Mouse (Mus musculus) MEL (cell line): ENCODE data around the gene Kpnb1. TPM values are rescaled to one million over a fixed set of nuclear protein-coding genes. Genes with fewer than 3 reads are reported as not detected.

Source experiments
- DNase-seq: peaks from one replicate; pipeline ENCODE4 v3.0.0; 2011; ENCODE audit warnings: low read depth, low spot score
- H3K27ac ChIP-seq: 2 replicates; pipeline ENCODE4 v1.5.1; 2012; ENCODE audit warnings: low read depth, mild to moderate bottlenecking, control low read depth, low read length, moderate library complexity; ENCODE audit not compliant: control insufficient read depth
- H3K27me3 ChIP-seq, 2 experiments: fragments of 150-350 bp in 1 of 2; sonication (generic) in 1 of 2; 2 replicates each; pipeline ENCODE4 v1.6.1; 2012; ENCODE audit warnings: low read length in 2 of 2, mild to moderate bottlenecking in 2 of 2, improper control_type of control experiment in 1 of 2, moderate library complexity in 1 of 2; ENCODE audit not compliant: insufficient read depth in 2 of 2, control insufficient read depth in 1 of 2
- H3K36me3 ChIP-seq, 2 experiments: 2 replicates each; pipeline ENCODE4 v1.6.1; 2012 to 2014; ENCODE audit warnings: low read length in 2 of 2, improper control_type of control experiment in 1 of 2, inconsistent platforms in 1 of 2, mild to moderate bottlenecking in 1 of 2; ENCODE audit not compliant: insufficient read depth in 2 of 2, control insufficient read depth in 1 of 2
- H3K4me1 ChIP-seq, 2 experiments: fragments of 150-350 bp in 1 of 2; sonication (generic) in 1 of 2; 2 replicates each; pipeline ENCODE4 v1.6.1; 2012; ENCODE audit warnings: low read length in 2 of 2, improper control_type of control experiment in 1 of 2, mild to moderate bottlenecking in 1 of 2; ENCODE audit not compliant: insufficient read depth in 2 of 2, control insufficient read depth in 1 of 2
- H3K4me3 ChIP-seq, 2 experiments: fragments of 150-350 bp in 1 of 2; sonication (generic) in 1 of 2; 2 replicates each; pipeline ENCODE4 v1.5.1; 2012; ENCODE audit warnings: low read depth in 2 of 2, low read length in 2 of 2, mild to moderate bottlenecking in 2 of 2, moderate library complexity in 2 of 2, control low read depth in 1 of 2, improper control_type of control experiment in 1 of 2; ENCODE audit not compliant: control insufficient read depth in 1 of 2, insufficient read depth in 1 of 2
- H3K79me2 ChIP-seq: 2 replicates; pipeline ENCODE4 v1.6.1; 2012; ENCODE audit warnings: mild to moderate bottlenecking, low read length, moderate library complexity; ENCODE audit not compliant: control insufficient read depth, poor library complexity, insufficient read depth
- H3K9ac ChIP-seq: 2 replicates; pipeline ENCODE4 v1.6.1; 2012; ENCODE audit warnings: low read depth, mild to moderate bottlenecking, control low read depth, low read length, moderate library complexity; ENCODE audit not compliant: control insufficient read depth, poor library complexity, severe bottlenecking
- H3K9me3 ChIP-seq: fragments of 150-350 bp; sonication (generic); replicated peaks from 2 replicates; pipeline ENCODE4 v1.6.1; 2012; ENCODE audit warnings: mild to moderate bottlenecking, low read length, improper control_type of control experiment, moderate library complexity; ENCODE audit not compliant: insufficient read depth
- BHLHE40 ChIP-seq: IDR thresholded peaks from 2 replicates; pipeline ENCODE4 v1.6.1; 2012; ENCODE audit warnings: low read depth, mild to moderate bottlenecking, inconsistent platforms, low read length, improper control_type of control experiment, borderline replicate concordance
- CHD1 ChIP-seq: IDR thresholded peaks from 2 replicates; pipeline ENCODE4 v1.6.1; 2012; ENCODE audit warnings: low read depth, mild to moderate bottlenecking, inconsistent platforms, low read length, improper control_type of control experiment
- CHD2 ChIP-seq: IDR thresholded peaks from 2 replicates; pipeline ENCODE4 v1.6.1; 2011; ENCODE audit warnings: low read length, improper control_type of control experiment
- E2F4 ChIP-seq: IDR thresholded peaks from 2 replicates; pipeline ENCODE4 v1.6.1; 2011; ENCODE audit warnings: low read depth, low read length, improper control_type of control experiment, borderline replicate concordance
- ELF1 ChIP-seq: IDR thresholded peaks from 2 replicates; pipeline ENCODE4 v1.6.1; 2014; ENCODE audit warnings: low read depth, mild to moderate bottlenecking, inconsistent platforms, low read length, improper control_type of control experiment, moderate library complexity
- EP300 ChIP-seq, 2 experiments: IDR thresholded peaks; 2 replicates each; pipeline ENCODE4 v1.6.1; 2011; ENCODE audit warnings: improper control_type of control experiment in 2 of 2, low read length in 2 of 2, low read depth in 1 of 2, mild to moderate bottlenecking in 1 of 2
- ETS1 ChIP-seq: IDR thresholded peaks from 2 replicates; pipeline ENCODE4 v1.6.1; 2012; ENCODE audit warnings: low read depth, mild to moderate bottlenecking, inconsistent platforms, low read length, improper control_type of control experiment, moderate library complexity
- GATA1 ChIP-seq: IDR thresholded peaks from 2 replicates; pipeline ENCODE4 v1.6.1; 2011; ENCODE audit warnings: low read depth, low read length, improper control_type of control experiment
- JUND ChIP-seq: IDR thresholded peaks from 2 replicates; pipeline ENCODE4 v1.6.1; 2011; ENCODE audit warnings: low read depth, mild to moderate bottlenecking, improper control_type of control experiment, low read length
- MAFK ChIP-seq: IDR thresholded peaks from 2 replicates; pipeline ENCODE4 v1.6.1; 2011; ENCODE audit warnings: low read depth, mild to moderate bottlenecking, low read length, improper control_type of control experiment, borderline replicate concordance
- MAX ChIP-seq: IDR thresholded peaks from 2 replicates; pipeline ENCODE4 v1.6.1; 2011; ENCODE audit warnings: low read length, improper control_type of control experiment
- MAZ ChIP-seq: IDR thresholded peaks from 2 replicates; pipeline ENCODE4 v1.6.1; 2012; ENCODE audit warnings: low read depth, mild to moderate bottlenecking, inconsistent platforms, low read length, improper control_type of control experiment
- MEF2A ChIP-seq: IDR thresholded peaks from 2 replicates; pipeline ENCODE4 v1.6.1; 2014; ENCODE audit warnings: low read depth, mild to moderate bottlenecking, inconsistent platforms, low read length, improper control_type of control experiment; ENCODE audit not compliant: poor library complexity, insufficient replicate concordance, severe bottlenecking; ENCODE audit errors: extremely low read depth
- MYC ChIP-seq: IDR thresholded peaks from 2 replicates; pipeline ENCODE4 v1.6.1; 2011; ENCODE audit warnings: low read depth, mild to moderate bottlenecking, low read length, improper control_type of control experiment, moderate library complexity
- NELFE ChIP-seq: IDR thresholded peaks from 2 replicates; pipeline ENCODE4 v1.6.1; 2011; ENCODE audit warnings: low read depth, low read length, improper control_type of control experiment
- NRF1 ChIP-seq: IDR thresholded peaks from 2 replicates; pipeline ENCODE4 v1.6.1; 2014; ENCODE audit warnings: low read depth, mild to moderate bottlenecking, inconsistent platforms, low read length, improper control_type of control experiment, moderate library complexity; ENCODE audit not compliant: poor library complexity, insufficient read depth, severe bottlenecking
- RAD21 ChIP-seq: IDR thresholded peaks from 2 replicates; pipeline ENCODE4 v1.6.1; 2011; ENCODE audit warnings: mild to moderate bottlenecking, low read depth, low read length, improper control_type of control experiment
- RCOR1 ChIP-seq: IDR thresholded peaks from 2 replicates; pipeline ENCODE4 v1.6.1; 2012; ENCODE audit warnings: low read depth, mild to moderate bottlenecking, inconsistent platforms, low read length, improper control_type of control experiment
- SMC3 ChIP-seq: IDR thresholded peaks from 2 replicates; pipeline ENCODE4 v1.6.1; 2011; ENCODE audit warnings: low read depth, low read length, improper control_type of control experiment
- TAL1 ChIP-seq: IDR thresholded peaks from 2 replicates; pipeline ENCODE4 v1.6.1; 2012; ENCODE audit warnings: mild to moderate bottlenecking, inconsistent platforms, low read length, moderate library complexity, mixed read lengths
- TBP ChIP-seq: IDR thresholded peaks from 2 replicates; pipeline ENCODE4 v1.8.0; 2011; ENCODE audit warnings: low read depth, low read length, improper control_type of control experiment
- UBTF ChIP-seq: IDR thresholded peaks from 2 replicates; pipeline ENCODE4 v1.6.1; 2012; ENCODE audit warnings: low read depth, mild to moderate bottlenecking, inconsistent platforms, low read length, improper control_type of control experiment, moderate library complexity, borderline replicate concordance; ENCODE audit not compliant: insufficient read depth
- USF1 ChIP-seq: IDR thresholded peaks from 2 replicates; pipeline ENCODE4 v1.6.1; 2014; ENCODE audit warnings: low read depth, mild to moderate bottlenecking, inconsistent platforms, low read length, improper control_type of control experiment, moderate library complexity
- ZKSCAN1 ChIP-seq: IDR thresholded peaks from 2 replicates; pipeline ENCODE4 v1.6.1; 2012; ENCODE audit warnings: low read depth, mild to moderate bottlenecking, inconsistent platforms, low read length, improper control_type of control experiment, moderate library complexity
- ZMIZ1 ChIP-seq: IDR thresholded peaks from 2 replicates; pipeline ENCODE4 v1.6.1; 2012; ENCODE audit warnings: low read depth, mild to moderate bottlenecking, inconsistent platforms, low read length, improper control_type of control experiment, moderate library complexity
- polyA plus RNA-seq, 2 experiments: library from polyadenylated mRNA; stranded (reverse) in 1 of 2; unstranded in 1 of 2; fragments of >175 nt in 1 of 2; fragments of >200 nt in 1 of 2; gene quantifications; 2 replicates each; pipeline versions ENCODE4 v1.2.1 to v1.2.4; 2012; ENCODE audit warnings: low replicate concordance in 2 of 2, low read depth in 1 of 2; ENCODE audit not compliant: insufficient read length in 2 of 2, insufficient read depth in 1 of 2, missing spikeins in 1 of 2
- total RNA-seq: library from RNA; depleted of rRNA; stranded (reverse); fragments of 300-350 nt; gene quantifications from 2 replicates; pipeline ENCODE4 v1.2.3, GENCODE M21; 2012

The Kpnb1 gene
- total and polyA plus RNA-seq, 3 experiments = 237 to 463 (median 275) TPM

- Histone ChIP-seq H3K9ac (no peak overlapping the region), H3K79me2 (no peaks in the 10 kb centered on the region), H3K4me3 (no peak overlapping the region), H3K27ac (no peak overlapping the region), H3K27me3 (no peaks in the 10 kb centered on the region), H3K9me3 (no peaks in the 10 kb centered on the region), H3K36me3 (peaks cover 0 to 47% of the 10 kb centered on the region in 2 experiments; a peak in 2 of 4 replicates), H3K4me1 (no peaks in the 10 kb centered on the region)
- no peak for DNase-seq
- TF ChIP-seq EP300 (IDR thresholded peaks at IDR 0.05; ENCODE audit: low read depth in 1 of 2, low read length in 2 of 2) (no peak), MYC (no peak), NELFE (no peak), JUND (no peak), GATA1 (no peak), USF1 (no peak), ELF1 (no peak), MEF2A (no peak), ZMIZ1 (no peak), BHLHE40 (no peak)
Observed at GRCm38 (mm10) chr11:97223485-97223884, 35.8 kb upstream of the Kpnb1 start.

GRCm38 (mm10) chr11:97221611-97222010 is 33.9 kb upstream of the Kpnb1 start:
- H3K27ac ChIP-seq = no peak overlapping the region
- TF ChIP-seq CHD2 (no peak), NRF1 (no peak), RAD21 (no peak), MAX (no peak), TBP (no peak), MAFK (no peak)
- H3K79me2 ChIP-seq = no peaks in the 10 kb centered on the region
- H3K27me3 ChIP-seq = no peaks in the 10 kb centered on the region
- H3K9ac ChIP-seq = no peak overlapping the region
- H3K4me3 ChIP-seq = no peak overlapping the region
- peaks cover 0 to 54% of the 10 kb centered on the region in 2 experiments; a peak in 2 of 4 replicates for H3K36me3 ChIP-seq
- H3K4me1 ChIP-seq = no peaks in the 10 kb centered on the region
- H3K9me3 ChIP-seq = no peaks in the 10 kb centered on the region
- no peak for DNase-seq

GRCm38 (mm10) chr11:97220211-97220610 is 32.5 kb upstream of the Kpnb1 start:
- no peaks in the 10 kb centered on the region for H3K27me3 ChIP-seq
- TF ChIP-seq TAL1 = no peak
- TF ChIP-seq GATA1 = no peak
- no peak for TF ChIP-seq MAZ
- no peak for TF ChIP-seq NRF1
- no peak for TF ChIP-seq CHD1
- TF ChIP-seq ETS1 = no peak
- no peak for TF ChIP-seq MEF2A
- no peak for TF ChIP-seq SMC3
- TF ChIP-seq UBTF = no peak
- TF ChIP-seq ZMIZ1 = no peak
- no peak for TF ChIP-seq ZKSCAN1
- TF ChIP-seq ELF1 = no peak
- TF ChIP-seq E2F4 = no peak
- no peak for TF ChIP-seq RCOR1
- TF ChIP-seq JUND = no peak
- H3K27ac ChIP-seq = no peak overlapping the region
- H3K9ac ChIP-seq = no peak overlapping the region
- no peaks in the 10 kb centered on the region for H3K9me3 ChIP-seq
- H3K36me3 ChIP-seq = peaks cover 0 to 58% of the 10 kb centered on the region in 2 experiments; a peak in 2 of 4 replicates
- H3K4me1 ChIP-seq = no peaks in the 10 kb centered on the region
- no peaks in the 10 kb centered on the region for H3K79me2 ChIP-seq
- DNase-seq = no peak
- no peak overlapping the region for H3K4me3 ChIP-seq
